Mouse (Mus musculus) liver, adult 2 months (tissue): ENCODE measurements around the gene Spns2.

Experiments
- CTCF ChIP-seq: fragments of 200-500 bp; IDR thresholded peaks from 2 replicates; pipeline ENCODE4 v1.5.1; 2011; ENCODE audit warnings: low read depth, low read length, control low read depth
- POLR2A ChIP-seq: fragments of 200-500 bp; IDR thresholded peaks from 2 replicates; pipeline ENCODE4 v1.6.1; 2011; ENCODE audit warnings: low read length, control low read depth; ENCODE audit not compliant: insufficient read depth; ENCODE audit errors: extremely low read depth

- 0 out of 2 replicates have a peak, but pooled peaks have one; percentile 25 for TF ChIP-seq POLR2A
- TF ChIP-seq CTCF, result peak; percentile 57
Observed at GRCm38 (mm10) chr11:72411093-72411921, 78.4 kb downstream of the Spns2 start, which contains the start of gene Smtnl2.
